Mouse (Mus musculus) frontal cortex, postnatal 25 days (tissue): ENCODE data around the gene Brwd1.
"Not testable (repeated sequence)": the region's sequence is repeated elsewhere in the genome, so short reads cannot be mapped to it uniquely, and the experiment has no call there.

ENCODE experiments used
- DNase-seq, 2 experiments: peaks; one replicate each; pipeline ENCODE4 v3.0.0; 2022; ENCODE audit warnings: low spot score in 2 of 2

Gene Brwd1

DNA sequence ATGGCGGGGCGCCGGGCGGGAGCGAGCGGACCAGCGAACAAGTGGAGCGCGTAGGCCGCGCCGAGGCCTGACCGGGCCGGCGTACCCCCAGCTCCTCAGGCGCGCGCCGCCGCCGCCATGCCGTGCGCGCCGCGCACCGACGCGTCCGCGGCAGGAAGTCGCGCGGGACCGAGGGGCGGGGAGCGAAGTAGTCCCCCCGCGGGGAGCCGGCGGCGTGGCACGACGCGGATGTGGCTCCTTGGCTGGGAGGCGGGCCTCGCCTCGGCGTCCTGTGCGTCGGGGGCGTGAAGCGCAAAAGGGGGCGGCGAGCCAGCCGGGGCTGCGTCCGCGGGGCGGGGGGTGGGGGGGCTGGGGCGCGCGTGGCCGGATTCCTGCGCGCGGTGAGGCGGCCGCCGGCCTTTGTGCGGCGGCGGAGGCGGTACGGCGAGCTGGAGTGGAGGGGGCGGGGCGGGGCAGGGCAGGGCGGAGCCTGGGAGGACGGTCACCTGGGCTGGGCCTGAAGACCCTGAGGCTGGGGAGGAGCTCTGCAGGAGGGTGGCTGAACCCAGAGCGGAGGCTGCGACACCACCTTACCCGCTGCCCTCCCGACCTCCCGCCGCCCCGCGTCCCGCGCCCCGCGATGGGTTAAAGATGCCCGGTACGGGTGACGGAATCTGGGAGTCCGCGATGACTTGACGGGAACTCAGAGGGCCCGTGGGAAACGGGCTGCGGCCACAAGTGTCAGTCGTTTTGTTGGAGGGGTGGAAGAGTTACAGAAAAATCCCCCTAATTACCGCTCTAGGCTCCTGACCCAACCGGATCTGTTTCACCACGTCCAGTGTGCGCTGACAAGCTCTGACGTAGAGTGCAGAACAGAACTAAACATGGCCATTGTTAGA, at the start of gene Brwd1:
Gene Brwd1 (minus strand): TSS at position 226 of the 878 bp plus-strand sequence.
- peak; percentile 76 to 78 for DNase-seq

- no peak for DNase-seq
Measured at GRCm38 (mm10) chr16:96128466-96128865, 46.1 kb upstream of the Brwd1 start.

DNA sequence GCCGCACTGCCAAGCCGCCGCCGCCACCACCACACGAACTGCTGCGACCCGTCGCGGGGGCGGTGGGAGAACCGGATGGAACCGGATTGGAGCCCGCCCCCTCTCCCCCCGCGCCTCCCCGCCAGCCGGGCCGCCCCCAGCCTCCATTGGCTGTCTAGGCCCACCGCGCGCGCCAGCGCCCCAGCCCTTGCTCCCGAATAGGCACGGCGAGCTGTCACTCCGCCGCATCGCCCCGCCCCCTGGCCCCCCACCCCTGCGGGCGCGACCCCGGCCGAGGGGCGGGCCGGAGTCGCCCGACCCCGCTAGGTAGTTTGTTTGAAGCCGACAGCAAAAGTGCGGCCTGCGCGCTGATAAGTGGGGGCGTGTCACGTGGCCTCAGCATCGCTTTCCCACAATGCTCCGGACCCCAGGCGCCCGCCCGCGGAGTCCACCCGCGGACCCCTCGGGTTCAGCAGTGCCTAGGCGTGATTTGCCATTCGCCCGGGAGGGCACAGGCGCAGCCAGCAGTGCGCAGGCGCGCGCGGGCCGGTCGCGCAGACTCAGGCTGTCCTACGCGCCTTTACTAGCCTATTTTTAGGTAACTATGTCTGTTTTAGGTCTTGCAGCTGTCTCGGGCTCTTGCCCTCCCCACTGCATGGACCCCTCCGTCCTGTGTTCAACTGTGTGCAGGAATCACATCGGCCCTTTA, 45.5 kb upstream of the Brwd1 start, which contains the start of gene Hmgn1:
Gene Hmgn1 (minus strand): TSS at position 73 of the 688 bp plus-strand sequence.
- peak; percentile 90 to 92 for DNase-seq

DNA sequence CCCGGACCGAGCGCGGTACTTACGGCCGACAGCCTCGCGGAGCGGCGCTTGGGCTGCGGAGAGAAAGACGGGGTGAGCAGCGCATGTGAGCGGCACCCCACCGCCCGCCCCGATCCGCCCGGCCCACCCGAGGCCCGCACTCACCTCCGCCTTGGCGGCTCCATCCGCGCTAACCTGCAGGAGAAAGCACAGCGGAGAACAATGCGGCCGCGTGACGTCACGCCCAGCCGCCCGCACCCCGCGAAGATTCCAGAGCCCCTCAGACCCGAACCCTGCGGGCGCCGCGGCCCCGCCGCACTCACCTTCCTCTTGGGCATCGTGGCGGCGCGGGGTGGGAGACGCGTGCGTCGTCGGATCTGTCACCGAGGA, 44.9 kb upstream of the Brwd1 start:
- no peak for DNase-seq

GRCm38 (mm10) chr16:96126684-96127171, 44.4 kb upstream of the Brwd1 start:
- DNase-seq = no peak

GRCm38 (mm10) chr16:96120022-96120623, 37.8 kb upstream of the Brwd1 start:
- DNase-seq = no peak

DNA sequence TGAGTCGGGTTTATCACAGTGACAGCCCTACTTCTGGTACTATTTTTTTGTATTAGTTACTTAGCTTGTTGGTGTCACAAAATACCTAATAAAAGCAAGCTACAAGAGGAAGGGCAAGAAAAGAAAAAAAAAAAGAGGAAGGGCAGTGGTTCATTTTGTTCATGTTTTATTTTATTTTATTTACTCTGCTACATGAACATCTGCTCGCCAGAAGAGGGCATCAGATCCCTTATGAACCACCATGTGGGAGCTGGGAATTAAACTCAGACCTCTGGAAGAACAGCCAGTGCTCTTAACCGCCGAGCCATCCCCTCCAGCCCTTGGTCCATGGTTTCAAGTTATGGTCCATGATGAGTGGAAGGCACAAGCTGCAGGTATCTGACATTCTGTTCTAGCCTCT, 32.4 kb upstream of the Brwd1 start:
- no peak for DNase-seq

GRCm38 (mm10) chr16:96112769-96113168, 30.4 kb upstream of the Brwd1 start:
- DNase-seq = no peak

GRCm38 (mm10) chr16:96110655-96111345, 28.5 kb upstream of the Brwd1 start:
- no peak for DNase-seq

DNA sequence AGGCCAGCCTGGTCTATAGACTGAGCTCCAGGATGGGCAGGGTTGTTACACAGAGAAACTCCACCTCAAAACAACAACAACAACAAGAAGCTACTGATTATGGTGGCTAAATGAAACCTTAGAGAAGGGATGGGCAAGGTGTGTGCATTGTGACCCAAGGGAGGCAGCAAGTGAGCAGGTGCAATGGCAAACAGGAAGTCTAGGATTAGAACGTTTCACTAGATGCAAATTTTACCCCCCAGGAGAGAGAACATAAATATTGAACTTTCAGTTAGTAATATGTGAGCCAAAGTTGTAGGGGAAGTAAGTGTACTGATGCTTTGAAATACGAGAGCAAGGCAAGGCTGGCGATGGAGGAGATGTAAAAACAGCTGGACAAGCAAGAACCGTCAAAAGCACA, 27.3 kb upstream of the Brwd1 start:
- no peak for DNase-seq

GRCm38 (mm10) chr16:96103036-96103435, 20.7 kb upstream of the Brwd1 start:
- DNase-seq = no peak

- DNase-seq = not testable (repeated sequence)
Measured at GRCm38 (mm10) chr16:96097811-96098210, 15.5 kb upstream of the Brwd1 start.

GRCm38 (mm10) chr16:96095966-96096365, 13.6 kb upstream of the Brwd1 start:
- no peak for DNase-seq

DNA sequence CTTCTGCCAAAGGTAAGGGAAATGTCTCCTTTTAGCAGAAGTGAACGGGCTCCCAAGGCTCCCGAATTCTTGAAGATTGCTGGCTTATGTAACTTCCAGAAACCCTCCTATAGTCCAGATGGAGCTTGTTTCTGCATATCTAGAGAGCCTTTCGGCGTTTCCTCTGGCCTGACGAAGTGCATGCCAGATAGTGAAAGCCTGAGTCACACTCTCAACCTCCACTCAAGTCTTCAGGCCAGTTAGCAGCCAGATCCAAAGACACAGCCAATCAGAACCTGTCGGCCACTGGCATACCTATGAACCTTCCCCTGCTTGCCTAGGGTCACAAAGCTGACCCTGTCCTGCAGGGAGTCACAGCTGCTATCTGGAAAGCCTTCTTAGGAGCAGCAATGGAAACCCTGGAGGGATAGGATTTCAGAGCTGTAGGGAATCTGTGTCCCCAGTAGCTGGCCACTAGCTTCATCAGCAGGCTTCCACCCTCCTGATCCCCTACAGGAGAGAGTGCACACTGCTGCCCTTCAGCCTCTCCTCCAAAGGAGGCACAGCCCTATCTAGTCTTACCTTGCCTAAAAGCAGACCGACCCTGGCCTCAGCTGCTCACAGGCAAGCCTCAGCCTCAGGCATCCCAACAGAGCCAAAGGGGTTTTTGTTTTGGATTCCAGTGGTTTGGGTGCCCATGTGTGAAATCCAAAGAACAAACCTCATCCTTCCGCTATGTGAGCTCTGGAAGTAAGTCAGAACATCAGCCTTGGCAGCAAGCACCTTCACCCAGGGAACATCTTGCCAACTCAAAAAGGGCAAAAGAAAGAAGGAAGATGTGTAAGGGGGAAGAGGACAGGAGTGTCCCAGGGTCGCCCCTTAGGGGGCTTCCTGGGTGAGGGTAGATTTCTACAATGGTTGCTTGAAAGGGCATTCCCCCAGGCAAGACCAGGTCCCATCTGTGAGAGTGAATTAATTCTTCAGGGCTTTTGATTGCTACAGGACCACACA, 9.5 kb upstream of the Brwd1 start:
- DNase-seq = no peak

DNA sequence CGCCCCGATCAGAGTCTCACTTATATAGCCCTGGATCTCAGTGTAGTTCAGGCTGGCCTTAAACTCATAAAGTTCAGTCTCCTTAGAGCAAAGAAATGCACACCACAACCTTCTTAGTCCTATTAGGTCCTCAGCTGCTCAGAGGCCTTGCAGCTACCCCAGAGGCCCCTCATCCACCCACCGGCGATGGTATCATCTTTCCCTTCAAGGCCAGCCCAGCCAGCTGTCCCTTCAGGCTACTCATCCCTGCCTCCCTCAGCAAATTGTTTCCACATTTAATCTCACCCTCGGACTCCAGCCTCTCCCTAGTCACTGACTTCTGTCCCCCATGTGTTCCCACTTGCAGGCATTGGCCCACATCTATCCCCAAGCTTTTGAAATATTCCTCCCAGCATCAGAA, 5.8 kb upstream of the Brwd1 start:
- DNase-seq = no peak

GRCm38 (mm10) chr16:96087436-96087835, 5.1 kb upstream of the Brwd1 start:
- no peak for DNase-seq

DNA sequence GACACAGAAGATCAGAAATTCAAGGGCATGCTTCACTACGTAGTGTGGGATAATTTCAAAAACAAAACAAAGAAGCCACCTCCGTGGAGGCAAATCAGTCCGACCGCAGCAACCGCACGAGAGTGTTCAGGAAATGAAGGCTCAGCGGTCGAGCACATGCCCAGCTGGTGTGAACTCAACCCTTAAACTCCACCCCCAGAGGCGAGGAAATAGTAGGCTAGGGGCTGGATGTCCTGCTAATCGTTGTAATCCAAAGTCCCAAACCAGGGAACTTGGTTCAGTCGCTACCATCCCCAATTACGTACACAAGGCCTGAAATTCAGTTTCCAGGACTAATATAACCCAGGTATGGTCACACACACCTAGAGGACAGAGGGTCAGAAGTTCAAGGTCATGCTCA, 4.7 kb upstream of the Brwd1 start:
- no peak for DNase-seq

DNA sequence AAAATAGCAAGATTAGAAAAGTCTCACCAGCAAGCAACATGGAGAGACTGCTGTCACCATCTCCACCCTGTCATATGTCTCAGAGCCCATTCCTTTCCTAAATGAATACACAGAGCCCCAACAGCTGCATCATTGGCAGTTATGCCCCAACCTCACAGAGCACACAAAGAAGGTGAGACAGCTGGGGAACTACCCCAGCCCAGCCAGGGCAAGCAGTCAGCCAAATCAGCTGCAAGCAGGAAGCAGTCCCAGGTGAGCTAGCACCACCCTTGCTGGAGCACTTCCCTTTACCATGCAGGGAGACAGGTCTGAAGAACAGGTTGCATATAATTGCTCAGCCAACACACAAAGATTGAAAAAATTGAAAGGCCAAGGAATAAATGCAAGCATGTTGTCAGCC, 3.3 kb upstream of the Brwd1 start:
- no peak for DNase-seq

DNA sequence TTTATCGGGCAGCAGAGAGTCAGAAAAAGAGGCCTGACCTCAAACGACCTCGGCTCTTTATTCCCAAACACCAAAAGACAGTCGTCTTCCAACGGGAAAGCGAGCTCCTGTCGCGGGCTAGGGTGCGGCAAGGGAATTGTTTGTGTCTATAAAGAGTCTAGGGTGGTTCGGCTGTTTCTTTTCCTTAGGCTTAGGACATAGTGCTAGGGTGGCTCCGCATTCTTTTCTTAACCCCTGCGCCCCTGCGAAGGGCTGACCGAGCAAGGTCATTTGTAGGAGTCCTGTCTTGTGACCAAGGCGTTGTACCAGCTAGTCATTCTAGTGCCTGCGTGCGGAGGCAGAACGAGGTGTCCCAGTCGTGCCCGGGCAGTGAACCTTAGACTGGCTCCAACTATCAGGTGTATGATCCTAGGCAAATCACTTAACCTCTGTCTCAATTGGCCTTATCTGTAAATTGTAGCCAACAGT, 887 bp upstream of the Brwd1 start:
- DNase-seq = peak in 1 of 2 experiments; percentile 28

DNA sequence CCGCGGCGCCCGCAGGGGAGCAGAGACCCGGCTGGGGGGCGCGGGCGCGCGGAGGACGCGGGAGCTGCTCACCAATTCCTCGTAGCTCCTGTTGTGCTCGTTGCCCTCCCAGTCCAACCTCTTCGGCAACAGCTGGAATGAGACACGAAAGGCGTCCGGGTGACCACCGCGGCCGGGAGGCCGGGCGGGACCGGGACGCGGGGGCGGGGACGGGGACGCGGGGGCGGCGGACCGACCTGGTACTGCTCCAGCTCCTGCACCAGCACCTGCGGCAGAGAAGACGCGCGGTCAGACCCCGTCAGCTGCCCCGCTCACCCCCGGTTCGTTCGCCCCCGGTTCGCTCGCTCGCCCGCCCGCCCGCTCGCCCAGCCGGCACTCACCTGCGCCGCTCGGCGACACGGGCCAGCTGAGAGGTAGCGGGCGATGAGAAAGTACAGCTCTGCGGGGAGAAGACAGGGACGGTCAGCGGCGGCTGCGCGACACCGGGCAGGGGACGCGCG, 534 bp downstream of the Brwd1 start:
- DNase-seq = peak in 1 of 2 experiments; percentile 50
